Mouse (Mus musculus) embryo, embryonic 10 days (tissue): ENCODE data around the gene Bphl.
"Not testable (repeated sequence)": the region's sequence is repeated elsewhere in the genome, so short reads cannot be mapped to it uniquely, and the experiment has no call there.

Experiments used
- DNase-seq: peaks from one replicate; pipeline ENCODE4 v3.0.0-alpha.2; 2015; ENCODE audit warnings: low spot score

Bphl gene

DNA sequence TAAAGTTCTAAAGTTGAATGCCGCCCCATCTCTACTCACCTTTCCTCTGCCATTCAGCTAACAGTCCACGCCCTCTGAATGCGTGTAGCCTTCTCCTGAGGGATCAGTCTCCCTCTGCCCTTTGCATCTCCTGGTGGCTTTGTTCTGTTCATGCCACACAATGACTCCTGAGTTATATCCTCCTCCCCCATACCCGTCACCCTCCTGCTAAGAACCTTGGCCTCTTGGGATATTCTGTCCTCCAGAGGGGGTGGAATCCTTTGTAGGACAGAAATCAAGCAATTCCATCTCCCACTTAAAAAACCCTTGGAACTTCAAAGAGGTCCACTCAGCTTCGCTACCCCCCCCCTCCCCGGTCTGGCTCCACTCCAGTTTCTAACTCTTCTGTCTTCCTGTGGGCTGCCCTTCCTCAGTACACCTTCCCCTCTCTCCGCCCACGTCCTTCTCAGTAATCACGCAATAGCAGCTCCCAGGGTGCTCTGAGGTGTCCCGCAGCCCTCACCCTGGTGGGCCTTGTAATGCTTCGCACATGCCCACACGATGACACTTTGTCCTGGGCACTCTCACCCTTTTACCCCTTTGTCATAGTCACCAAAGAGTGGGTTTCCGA lies 16.4 kb downstream of the Bphl start:
- DNase-seq, result no peak

DNA sequence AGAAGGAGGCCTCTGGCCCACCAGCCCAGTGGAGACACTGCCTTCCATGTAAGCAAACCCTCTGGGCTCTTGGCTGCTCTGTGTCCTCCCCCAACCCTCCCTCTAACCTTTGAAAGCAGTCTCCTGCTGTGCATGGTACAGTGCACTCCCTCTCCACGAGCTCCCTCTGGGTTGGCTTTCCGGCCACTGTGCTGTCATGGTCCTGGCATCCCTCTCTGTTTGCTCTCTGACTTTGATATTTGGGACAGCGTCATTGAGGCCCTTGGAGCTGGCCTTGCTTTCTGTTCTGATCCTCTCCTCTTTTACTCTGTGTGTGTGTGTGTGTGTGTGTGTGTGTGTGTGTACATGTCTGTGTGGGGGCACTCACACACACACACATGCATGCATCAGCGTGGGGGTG lies 17.0 kb downstream of the Bphl start:
- DNase-seq, result no peak

DNA sequence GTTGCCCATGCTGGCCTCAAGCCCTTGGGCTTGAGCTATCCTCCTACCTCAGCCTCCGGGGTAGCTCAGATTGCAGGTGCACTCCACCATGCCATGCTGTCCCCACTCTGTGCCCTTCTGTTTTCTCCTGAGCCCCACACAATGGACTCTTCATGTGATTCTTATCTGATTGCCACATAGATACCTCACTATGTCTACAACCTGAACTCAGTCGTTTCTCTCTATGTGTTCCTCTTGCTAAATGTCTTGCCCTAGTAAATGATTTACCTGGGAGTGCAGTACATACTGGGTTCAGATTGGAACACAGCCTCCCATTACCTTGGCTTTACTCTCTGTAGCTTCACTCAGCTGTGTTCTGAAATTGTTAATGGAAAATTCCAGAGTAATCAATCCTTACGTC lies 17.6 kb downstream of the Bphl start:
- no peak for DNase-seq

DNA sequence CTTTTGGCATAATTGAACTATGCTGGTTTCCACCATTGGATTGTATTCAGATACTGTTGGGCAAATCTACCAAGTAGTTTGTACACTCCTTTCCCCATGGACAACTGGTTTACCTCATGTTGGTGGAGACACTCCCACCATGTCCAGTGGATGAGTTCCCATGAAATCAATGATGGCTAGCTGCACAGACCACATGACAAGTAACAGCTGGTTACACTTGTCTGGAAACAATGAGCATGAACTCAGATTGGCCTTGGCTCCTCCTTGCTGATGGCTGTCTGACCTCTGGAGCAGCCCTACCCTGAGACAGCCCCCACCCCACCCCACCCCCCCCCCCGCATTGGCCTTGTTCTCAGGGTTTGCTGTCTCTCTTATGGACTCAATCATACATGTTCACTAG lies 19.9 kb downstream of the Bphl start:
- no peak for DNase-seq

DNA sequence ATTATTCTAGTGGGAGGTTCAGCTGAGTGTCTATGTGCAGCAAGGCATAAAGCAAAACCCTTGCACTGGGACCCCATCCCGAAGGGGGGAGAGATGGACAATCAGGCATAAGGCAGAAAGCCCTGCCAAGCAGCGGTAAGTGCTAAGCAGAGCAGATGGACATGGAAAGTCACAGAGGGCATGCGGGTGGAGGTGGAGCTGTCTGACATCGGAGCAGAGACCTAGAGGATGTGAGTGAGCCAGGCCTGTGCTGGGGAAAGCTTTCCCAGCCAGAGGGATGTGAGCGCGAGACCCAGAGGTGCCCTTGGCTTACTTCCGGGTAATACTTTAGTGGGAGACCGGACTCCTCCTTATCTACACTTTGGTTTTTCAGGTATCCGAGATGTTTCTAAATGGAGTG lies 22.7 kb downstream of the Bphl start:
- DNase-seq, result no peak

DNA sequence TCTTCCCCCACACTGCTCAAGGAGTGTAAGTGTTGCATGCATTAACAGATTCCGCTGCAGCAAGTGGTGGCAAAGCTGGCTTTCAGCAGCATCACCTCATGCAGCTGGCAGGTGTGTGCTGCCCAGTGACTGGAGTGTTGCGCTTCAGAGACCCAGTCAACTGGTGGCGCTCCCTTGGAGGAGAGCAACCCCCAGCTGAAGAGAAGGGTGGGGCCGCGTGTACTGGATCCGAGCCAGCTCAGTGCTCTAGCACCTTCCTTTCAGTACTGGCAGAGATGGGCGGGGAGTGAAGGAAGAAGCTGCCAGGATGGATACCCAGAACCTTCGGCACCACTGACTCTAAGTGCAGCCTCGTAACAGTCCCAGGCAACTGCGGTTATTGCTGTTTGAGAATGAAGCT lies 25.1 kb downstream of the Bphl start:
- DNase-seq, result no peak

DNA sequence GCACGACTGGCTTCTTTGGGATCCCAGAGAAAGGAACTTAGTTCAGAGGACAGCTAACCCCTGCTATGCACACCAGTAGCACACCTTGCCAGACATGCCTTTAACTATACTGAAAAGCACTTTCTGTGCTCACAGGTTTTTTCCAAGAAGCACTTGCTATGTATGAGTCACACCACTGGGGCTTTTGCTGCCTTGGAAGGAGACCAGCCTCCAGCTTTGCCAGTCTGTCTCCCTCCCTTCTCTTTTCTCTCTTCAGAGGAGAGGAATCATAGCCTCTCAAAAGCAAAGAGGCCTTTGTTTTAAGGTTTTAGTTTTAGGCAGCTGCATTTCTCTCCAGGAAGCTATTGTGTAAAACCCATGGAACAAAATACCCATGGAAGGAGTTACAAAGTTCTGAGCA lies 29.0 kb downstream of the Bphl start:
- DNase-seq, result no peak

DNA sequence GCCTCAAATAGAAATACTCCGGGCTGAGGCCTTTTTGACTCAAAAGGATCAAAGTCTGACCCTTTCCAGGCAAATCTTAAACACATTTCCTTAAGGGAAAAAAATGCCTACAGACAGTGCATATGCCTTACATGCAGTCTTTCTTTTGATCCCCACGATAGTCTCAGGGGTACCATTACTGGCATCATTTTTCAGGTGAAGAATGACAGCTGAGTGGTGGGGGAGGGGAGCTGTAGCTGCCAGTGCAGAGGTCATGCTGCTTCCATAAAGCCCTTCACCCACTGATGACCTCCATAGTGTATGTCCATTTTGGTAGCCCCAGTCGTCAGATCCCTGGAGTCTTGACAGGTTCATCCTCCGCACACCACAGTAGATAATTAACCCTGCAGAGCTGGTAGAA lies 32.9 kb downstream of the Bphl start:
- peak; percentile 24 for DNase-seq

DNA sequence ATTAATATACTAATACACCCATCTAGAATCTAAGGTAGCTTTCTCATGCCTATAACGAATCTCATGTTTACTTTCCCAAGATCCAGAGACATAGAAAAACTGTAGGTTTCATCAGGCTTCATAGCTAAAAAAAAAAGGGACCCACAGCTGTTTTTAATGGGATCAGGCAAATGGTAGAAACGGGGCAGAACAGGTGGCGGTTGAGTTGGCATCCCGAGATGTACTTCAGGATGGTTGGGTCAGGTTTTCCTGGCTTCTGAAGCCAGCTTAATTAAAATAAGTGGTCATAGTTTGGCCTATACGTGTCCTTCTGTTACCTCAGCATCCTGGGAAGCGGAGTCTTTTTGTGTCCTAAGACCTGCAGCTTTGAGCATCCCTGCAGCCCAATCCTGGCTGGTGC lies 34.4 kb downstream of the Bphl start:
- no peak for DNase-seq

DNA sequence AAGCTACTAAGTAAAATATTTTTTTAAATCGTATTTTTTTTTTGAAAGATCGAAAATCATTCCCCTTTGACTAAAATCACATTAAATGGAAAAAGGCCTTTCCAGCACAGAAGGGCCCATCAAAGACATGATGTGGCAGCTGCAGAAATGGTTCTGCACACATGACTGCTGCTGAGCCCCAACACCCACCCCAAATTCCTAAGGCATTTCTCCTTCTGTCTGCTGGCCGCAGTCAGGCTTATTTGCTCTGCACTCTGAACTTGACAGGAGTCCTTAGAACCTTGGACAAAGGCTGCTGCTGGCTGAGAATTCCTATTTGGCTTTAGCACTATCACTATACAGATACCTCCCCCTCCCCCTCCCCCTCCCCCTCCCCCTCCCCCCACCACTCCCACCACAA lies 35.5 kb downstream of the Bphl start:
- peak; percentile 39 for DNase-seq

DNA sequence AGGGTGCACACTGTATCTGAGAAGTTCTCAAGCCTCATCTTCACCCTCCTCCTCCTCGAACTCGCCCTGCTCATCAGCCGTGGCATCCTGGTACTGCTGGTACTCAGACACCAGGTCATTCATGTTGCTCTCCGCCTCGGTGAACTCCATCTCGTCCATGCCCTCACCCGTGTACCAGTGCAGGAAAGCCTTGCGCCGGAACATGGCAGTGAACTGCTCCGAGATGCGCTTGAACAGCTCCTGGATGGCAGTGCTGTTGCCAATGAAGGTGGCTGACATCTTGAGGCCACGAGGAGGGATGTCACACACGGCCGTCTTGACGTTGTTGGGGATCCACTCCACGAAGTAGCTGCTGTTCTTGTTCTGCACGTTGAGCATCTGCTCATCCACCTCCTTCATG lies 37.0 kb downstream of the Bphl start:
- not testable (repeated sequence) for DNase-seq

DNA sequence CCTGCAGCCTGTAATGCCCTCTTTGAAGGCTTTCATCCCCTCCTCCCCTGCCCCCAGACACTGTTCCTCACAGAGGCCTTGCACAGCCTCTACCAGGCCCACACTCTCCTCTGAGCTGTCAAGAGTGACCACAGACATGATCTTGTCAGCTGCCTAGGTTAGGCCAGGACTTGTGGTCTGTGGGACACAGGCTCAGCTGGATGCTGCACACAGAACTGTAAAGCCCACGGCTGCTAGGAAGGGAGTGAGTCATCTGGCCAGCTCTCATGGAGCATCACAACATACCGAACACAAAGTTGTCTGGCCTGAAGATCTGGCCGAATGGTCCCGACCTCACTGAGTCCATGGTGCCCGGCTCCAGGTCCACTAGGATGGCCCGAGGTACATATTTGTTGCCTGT lies 38.5 kb downstream of the Bphl start:
- not testable (repeated sequence) for DNase-seq

DNA sequence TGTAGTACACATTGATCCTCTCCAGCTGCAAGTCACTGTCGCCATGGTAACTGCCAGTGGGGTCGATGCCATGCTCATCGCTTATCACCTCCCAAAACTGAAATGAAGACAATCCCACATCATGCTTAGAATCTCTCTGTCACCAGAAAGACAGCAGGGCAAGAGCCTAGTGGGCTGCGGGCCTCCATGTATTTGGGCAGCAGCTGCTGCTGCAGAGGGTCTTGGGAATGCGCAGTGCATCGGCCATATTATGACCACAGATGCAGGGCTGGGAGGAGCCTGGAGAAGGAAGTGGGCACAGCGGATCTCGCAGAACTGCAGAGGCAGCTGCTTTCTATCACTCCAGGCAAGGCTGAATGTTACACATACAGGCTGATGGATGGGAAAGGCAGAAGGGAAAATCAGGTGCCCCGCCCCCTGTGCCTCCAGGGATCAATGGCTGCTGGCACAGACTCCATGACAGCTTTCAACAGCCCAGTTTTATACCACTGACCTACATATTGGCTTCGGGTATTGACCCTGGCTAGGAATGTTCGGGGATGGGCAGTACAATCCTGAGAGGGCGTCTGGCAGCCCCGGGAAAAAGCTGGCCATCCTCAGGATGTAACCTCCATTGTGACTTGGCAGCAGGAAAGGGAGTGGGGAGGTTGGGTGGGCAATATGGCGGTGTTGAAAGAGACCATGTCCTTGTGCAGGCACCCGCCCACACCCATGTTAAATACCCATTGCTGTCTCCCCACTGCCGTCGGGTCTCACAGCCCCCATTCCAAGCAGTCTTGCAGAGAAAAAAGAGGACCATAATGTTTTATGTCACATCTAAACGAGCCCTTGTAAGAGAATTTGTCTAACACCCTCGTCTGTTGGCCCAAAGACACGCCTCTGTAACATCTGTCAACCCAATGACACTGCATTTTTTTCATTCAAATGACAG lies 39.4 kb downstream of the Bphl start:
- DNase-seq, result peak; percentile 54

DNA sequence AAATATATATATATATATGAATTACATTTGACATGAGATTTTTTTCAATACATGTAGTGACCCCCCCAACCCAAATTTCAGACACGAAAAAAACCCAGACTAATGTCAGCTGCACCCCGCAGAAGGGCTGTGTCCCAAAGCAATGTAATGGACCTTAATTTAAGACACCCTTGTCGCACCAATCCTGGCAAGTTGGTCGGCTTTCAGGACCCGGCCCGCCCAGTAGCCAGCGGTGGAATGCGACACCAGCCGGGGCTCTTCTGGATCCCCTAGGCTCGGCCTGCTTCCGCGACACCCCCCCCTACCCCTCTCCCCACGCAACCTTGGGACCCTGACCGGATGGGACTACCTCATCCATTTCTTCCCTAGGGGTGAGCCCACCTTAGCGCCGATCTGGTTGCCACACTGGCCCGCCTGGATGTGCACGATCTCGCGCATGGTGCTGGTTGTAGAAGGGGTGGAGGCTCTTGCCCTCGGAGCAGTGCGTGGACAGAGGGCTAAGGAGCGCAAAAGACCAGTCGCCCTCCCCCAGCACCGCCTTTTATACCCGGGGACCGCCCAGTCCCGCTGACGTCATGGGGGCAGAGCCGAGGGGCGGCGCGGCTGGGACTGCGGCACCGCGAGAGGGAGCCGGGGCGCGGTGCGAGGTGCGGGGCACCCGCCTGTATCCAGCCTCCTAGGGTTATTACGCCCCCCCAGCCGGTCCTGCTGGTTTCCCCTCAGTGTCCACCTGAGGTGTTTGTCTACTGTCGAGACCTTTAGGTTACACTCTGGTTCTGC lies 40.3 kb downstream of the Bphl start, which contains the start of gene Tubb2a:
TSS of gene Tubb2a (minus strand) at position 516 of the 780 bp plus-strand sequence.
- peak; percentile 86 for DNase-seq

DNA sequence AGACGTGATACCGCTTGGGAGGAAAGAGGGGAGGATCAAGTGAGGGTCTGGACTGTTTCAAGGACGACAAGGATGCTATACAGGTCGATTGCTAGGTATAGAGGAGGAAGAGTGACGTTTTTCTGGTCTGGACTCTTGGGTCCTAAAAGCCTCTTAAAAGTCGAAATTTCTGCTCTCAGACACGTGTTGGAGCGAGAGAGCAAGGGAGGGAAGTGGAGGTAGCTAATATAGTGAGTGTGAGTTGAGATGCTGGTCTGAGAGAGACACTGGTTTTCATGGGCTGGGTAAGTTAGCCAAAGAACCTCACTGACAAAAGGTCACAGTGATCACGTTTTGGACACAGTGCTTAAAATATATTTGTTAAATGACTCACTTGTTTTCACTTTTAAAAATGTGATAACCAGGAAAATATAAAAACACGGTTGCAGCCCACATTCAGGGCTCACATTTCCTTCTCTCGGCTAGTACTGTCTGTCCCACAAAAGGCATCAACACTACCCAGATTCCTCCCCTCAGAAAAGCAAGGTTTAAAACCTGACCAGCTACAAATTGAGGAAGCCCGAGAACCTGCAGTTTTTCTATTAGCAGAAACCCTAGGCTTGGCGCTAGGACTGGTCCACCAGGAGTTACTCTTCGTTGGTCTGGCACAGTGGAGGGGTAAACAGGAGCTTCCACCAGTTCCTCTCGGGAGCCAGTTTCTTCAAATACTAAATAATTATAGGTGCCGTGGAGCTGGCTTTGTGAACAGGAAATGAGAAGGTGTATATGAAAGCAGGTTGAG lies 41.3 kb downstream of the Bphl start:
- DNase-seq, result no peak

DNA sequence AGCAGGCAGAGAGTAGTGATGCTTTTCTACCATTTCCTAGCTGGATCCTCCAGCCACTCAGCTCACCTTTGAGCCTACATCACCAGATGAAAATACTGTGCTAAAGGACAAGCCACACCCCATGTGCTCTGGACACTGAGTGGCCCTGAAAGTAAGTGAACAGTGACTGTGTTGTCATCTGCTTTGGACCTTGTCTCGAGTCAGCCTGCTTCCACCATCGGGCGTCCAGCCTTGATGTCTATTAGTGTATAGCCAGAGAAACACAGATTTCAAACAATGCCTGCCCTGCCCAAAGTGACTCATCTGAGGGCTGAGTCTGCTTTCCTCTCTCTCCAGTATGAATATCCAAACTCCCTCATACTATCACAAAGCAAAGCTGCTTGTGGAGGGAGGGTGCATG lies 42.4 kb downstream of the Bphl start:
- no peak for DNase-seq

DNA sequence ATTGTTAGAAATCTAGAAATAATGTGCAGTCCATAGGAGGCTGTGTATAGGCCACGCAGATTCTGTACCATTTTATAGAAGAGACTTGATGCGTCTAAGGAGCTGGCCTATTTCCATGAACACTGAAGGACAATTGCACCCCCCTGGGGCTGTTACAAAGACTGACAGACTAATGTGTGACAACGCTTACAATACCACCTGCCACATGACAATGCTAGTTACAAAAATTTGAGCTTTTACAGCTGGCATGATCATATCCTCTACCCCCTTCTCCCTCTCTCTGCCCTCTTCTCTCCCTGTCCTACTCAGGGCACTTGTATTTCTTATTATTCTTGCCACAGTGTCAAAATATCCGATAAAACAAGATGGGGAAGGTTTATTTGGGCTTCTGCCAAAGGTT lies 44.5 kb downstream of the Bphl start:
- DNase-seq, result no peak

DNA sequence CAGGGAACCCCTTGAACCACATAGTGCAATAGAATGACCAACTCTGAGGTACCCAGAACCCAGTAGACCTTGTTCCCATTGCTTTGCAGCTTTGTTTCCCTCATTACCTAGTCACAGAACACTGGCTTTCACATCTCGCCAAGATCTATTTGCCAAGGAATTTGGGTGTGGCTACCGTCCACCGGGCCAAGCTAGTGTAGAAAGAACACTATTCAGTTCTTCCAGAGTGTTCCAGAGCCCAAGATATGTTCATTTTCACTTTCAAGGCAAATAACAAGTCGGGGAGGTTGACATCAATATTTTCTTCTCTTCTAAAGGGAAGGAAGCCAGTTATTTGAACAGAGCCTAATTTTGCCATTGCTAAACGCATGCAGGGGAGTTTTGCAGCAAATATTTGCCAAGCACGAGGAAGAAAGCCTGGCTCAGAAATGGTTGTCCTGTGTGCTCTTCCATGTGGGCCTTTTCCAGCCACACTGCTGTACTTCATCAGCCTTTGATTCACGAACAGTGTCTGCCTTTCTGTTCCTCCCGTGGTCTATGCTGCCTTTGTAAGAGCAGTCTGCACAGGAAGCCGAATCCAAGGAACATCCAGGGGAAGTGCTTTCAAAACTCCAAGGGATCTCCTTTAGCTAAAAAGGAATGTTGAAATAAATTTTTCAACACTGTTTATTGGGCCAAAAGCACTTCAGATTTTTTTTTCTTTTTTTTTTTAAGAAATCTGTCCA lies 46.8 kb downstream of the Bphl start:
- DNase-seq, result no peak

DNA sequence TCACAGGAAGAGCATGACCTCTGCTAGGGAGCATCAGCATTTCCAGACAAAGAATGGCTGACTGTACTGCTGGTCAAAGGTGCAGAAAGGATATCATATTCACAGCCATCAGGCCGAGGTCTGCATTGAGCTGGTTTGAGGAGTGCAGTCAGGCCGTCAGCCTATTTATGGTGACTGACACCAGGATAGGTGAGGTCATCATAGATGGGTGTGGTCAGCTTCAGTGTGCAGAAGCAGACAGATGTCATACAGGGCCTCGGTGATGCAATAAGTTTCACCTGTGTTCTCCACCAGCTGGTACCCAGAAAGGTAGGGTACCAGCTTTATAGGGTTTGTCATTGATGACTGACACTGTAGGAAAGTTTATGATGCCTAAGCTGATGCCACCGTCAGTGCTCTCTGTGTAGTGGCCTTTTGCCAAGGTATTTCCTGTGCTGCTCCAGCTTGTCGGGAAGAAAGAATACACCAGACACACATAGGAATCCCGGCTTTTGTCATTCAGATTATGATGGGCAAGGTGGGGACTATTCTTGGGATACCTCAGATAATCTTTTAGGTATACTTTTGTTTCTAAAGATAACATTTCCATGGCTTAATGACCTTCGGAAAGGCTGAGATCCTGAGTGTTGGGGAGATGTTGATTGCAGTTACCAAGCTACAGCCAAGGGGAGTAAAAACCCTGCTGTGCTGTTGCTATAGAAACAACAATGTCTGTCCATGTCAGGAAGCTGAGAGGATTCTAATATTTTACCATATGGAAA lies 49.8 kb downstream of the Bphl start:
- no peak for DNase-seq

DNA sequence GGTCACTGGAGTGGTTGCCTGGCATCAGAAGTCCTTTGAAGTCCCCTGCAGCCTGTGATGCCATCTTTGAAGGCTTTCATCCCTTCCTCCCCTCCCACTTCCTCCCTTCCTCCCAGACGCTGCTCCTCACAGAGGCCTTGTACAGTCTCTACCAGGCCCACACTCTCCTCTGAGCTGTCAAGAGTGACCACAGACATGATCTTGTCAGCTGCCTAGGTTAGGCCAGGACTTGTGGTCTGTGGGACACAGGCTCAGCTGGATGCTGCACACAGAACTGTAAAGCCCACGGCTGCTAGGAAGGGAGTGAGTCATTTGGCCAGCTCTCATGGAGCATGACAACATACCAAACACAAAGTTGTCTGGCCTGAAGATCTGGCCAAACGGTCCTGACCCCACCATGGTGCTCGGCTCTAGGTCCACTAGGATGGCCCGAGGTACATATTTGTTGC lies 50.8 kb downstream of the Bphl start:
- DNase-seq, result not testable (repeated sequence)
